Mouse (Mus musculus) CH12.LX (cell line): ENCODE data around the gene Rbms2. TPM values are rescaled to one million over a fixed set of nuclear protein-coding genes. Genes with fewer than 3 reads are reported as not detected.

Source experiments
- DNase-seq: peaks from one replicate; pipeline ENCODE4 v3.0.0-alpha.2; 2013; ENCODE audit errors: extremely low read depth
- H3K27ac ChIP-seq: 2 replicates; pipeline ENCODE4 v1.5.1; 2012; ENCODE audit warnings: low read depth, mild to moderate bottlenecking, control low read depth, moderate library complexity; ENCODE audit not compliant: insufficient read depth
- H3K27me3 ChIP-seq: replicated peaks from 2 replicates; pipeline ENCODE3; 2012; ENCODE audit warnings: inconsistent platforms
- H3K36me3 ChIP-seq, 2 experiments: replicated peaks in 1 of 2; 2 replicates each; pipeline versions ENCODE3 to v1.6.1; 2012; ENCODE audit warnings: inconsistent platforms in 1 of 2, low read length in 1 of 2, mild to moderate bottlenecking in 1 of 2, mixed read lengths in 1 of 2, moderate library complexity in 1 of 2; ENCODE audit not compliant: control insufficient read depth in 1 of 2, insufficient read depth in 1 of 2
- H3K4me1 ChIP-seq, 2 experiments: 2 replicates each; pipeline ENCODE4 v1.6.1; 2012; ENCODE audit warnings: inconsistent platforms in 1 of 2, moderate library complexity in 1 of 2; ENCODE audit not compliant: insufficient read depth in 2 of 2, control insufficient read depth in 1 of 2
- H3K4me2 ChIP-seq: 2 replicates; pipeline ENCODE4 v1.6.1; 2012; ENCODE audit warnings: low read depth, mild to moderate bottlenecking, control low read depth; ENCODE audit not compliant: poor library complexity, insufficient read depth, severe bottlenecking
- H3K4me3 ChIP-seq, 3 experiments: fragments of 150-350 bp in 1 of 3; sonication (generic) in 1 of 3; replicated peaks in 1 of 3; 2 replicates each; pipeline versions ENCODE3 to v1.5.1; 2011 to 2012; ENCODE audit warnings: low read depth in 2 of 3, low read length in 2 of 3, mild to moderate bottlenecking in 2 of 3, moderate library complexity in 2 of 3, control low read depth in 1 of 3, improper control_type of control experiment in 1 of 3, inconsistent platforms in 1 of 3, mixed read lengths in 1 of 3; ENCODE audit not compliant: poor library complexity in 1 of 3
- H3K79me2 ChIP-seq: replicated peaks from 2 replicates; pipeline ENCODE4 v1.6.1; 2012; ENCODE audit warnings: mild to moderate bottlenecking, moderate library complexity; ENCODE audit not compliant: control insufficient read depth, poor library complexity, insufficient read depth, severe bottlenecking; ENCODE audit errors: extremely low read depth
- H3K9ac ChIP-seq: 2 replicates; pipeline ENCODE4 v1.6.1; 2012; ENCODE audit warnings: low read depth, mild to moderate bottlenecking, control low read depth, moderate library complexity; ENCODE audit not compliant: insufficient read depth
- H3K9me3 ChIP-seq: replicated peaks from 2 replicates; pipeline ENCODE3; 2012; ENCODE audit warnings: low read length, inconsistent platforms, mixed read lengths
- BHLHE40 ChIP-seq: IDR thresholded peaks from 2 replicates; pipeline ENCODE4 v1.6.1; 2011; ENCODE audit warnings: mild to moderate bottlenecking, low read depth, low read length, improper control_type of control experiment
- CHD1 ChIP-seq: IDR thresholded peaks from 2 replicates; pipeline ENCODE4 v1.6.1; 2012; ENCODE audit warnings: low read depth, low read length, improper control_type of control experiment, inconsistent platforms
- CHD2 ChIP-seq: IDR thresholded peaks from 2 replicates; pipeline ENCODE4 v1.6.1; 2011; ENCODE audit warnings: low read length, improper control_type of control experiment
- CTCF ChIP-seq, 2 experiments: IDR thresholded peaks in 1 of 2; conservative IDR thresholded peaks in 1 of 2; 2 replicates each; pipeline ENCODE4 v1.5.1; 2011 to 2012; ENCODE audit warnings: low read depth in 2 of 2, low read length in 2 of 2, improper control_type of control experiment in 1 of 2, inconsistent platforms in 1 of 2, mild to moderate bottlenecking in 1 of 2, moderate library complexity in 1 of 2
- ELF1 ChIP-seq: IDR thresholded peaks from 2 replicates; pipeline ENCODE4 v1.6.1; 2014; ENCODE audit warnings: low read depth, mild to moderate bottlenecking, inconsistent platforms, low read length, improper control_type of control experiment
- ETS1 ChIP-seq: conservative IDR thresholded peaks from 2 replicates; pipeline ENCODE4 v1.6.1; 2012; ENCODE audit warnings: low read depth, mild to moderate bottlenecking, inconsistent platforms, low read length, improper control_type of control experiment, moderate library complexity
- IRF4 ChIP-seq: IDR thresholded peaks from 2 replicates; pipeline ENCODE4 v1.6.1; 2014; ENCODE audit warnings: low read depth, mild to moderate bottlenecking, inconsistent platforms, low read length, improper control_type of control experiment
- JUND ChIP-seq: conservative IDR thresholded peaks from 2 replicates; pipeline ENCODE4 v1.6.1; 2011; ENCODE audit warnings: low read depth, low read length, improper control_type of control experiment
- MAFK ChIP-seq: IDR thresholded peaks from 2 replicates; pipeline ENCODE4 v1.6.1; 2011; ENCODE audit warnings: low read length, improper control_type of control experiment; ENCODE audit not compliant: insufficient replicate concordance
- MAX ChIP-seq: IDR thresholded peaks from 2 replicates; pipeline ENCODE4 v1.6.1; 2011; ENCODE audit warnings: low read length, improper control_type of control experiment
- MXI1 ChIP-seq: IDR thresholded peaks from 2 replicates; pipeline ENCODE4 v1.6.1; 2011; ENCODE audit warnings: mild to moderate bottlenecking, low read depth, low read length, improper control_type of control experiment
- MYC ChIP-seq: IDR thresholded peaks from 2 replicates; pipeline ENCODE4 v1.6.1; 2011; ENCODE audit warnings: low read depth, mild to moderate bottlenecking, improper control_type of control experiment, low read length
- PAX5 ChIP-seq: IDR thresholded peaks from 2 replicates; pipeline ENCODE4 v1.6.1; 2012; ENCODE audit warnings: low read length, inconsistent platforms, mixed read lengths
- POLR2A ChIP-seq: IDR thresholded peaks from 2 replicates; pipeline ENCODE4 v1.6.1; 2011; ENCODE audit warnings: low read depth, mild to moderate bottlenecking, improper control_type of control experiment, low read length
- RAD21 ChIP-seq: IDR thresholded peaks from 2 replicates; pipeline ENCODE4 v1.6.1; 2011; ENCODE audit warnings: low read depth, mild to moderate bottlenecking, low read length, improper control_type of control experiment, moderate library complexity
- SMC3 ChIP-seq: IDR thresholded peaks from 2 replicates; pipeline ENCODE4 v1.6.1; 2011; ENCODE audit warnings: low read depth, low read length, improper control_type of control experiment
- TBP ChIP-seq: conservative IDR thresholded peaks from 2 replicates; pipeline ENCODE4 v1.6.1; 2011; ENCODE audit warnings: low read depth, low read length, improper control_type of control experiment
- ZC3H11A ChIP-seq: IDR thresholded peaks from 2 replicates; pipeline ENCODE4 v1.6.1; 2012; ENCODE audit warnings: low read depth, mild to moderate bottlenecking, inconsistent platforms, low read length, improper control_type of control experiment
- ZNF384 ChIP-seq: IDR thresholded peaks from 2 replicates; pipeline ENCODE4 v1.6.1; 2012; ENCODE audit warnings: low read depth, low read length, improper control_type of control experiment, inconsistent platforms
- dilution Hi-C: fragments of 300-500 bp; cut with MboI; formaldehyde crosslinking; loops from 2 replicates; pipeline ENCODE4 v1.14.3; 2020; ENCODE audit warnings: low sequenced_read_pairs; ENCODE audit not compliant: extremely low pct_unique_long_range_greater_than_20kb, extremely low pct_ligation_motif_present
- in situ Hi-C: fragments of 300-500 bp; cut with MboI; formaldehyde crosslinking; loops from 3 replicates; pipeline ENCODE4 v1.14.3; 2019; ENCODE audit warnings: low sequenced_read_pairs, low pct_ligation_motif_present, low pct_unique_long_range_greater_than_20kb, mixed read lengths
- polyA plus RNA-seq: library from polyadenylated mRNA; unstranded; fragments of >175 nt; gene quantifications from 2 replicates; pipeline ENCODE4 v1.2.1, GENCODE M21; 2012; ENCODE audit warnings: low read depth; ENCODE audit not compliant: insufficient read length
- total RNA-seq, 2 experiments: library from RNA; depleted of rRNA; stranded (reverse); fragments of 300-350 nt in 1 of 2; fragments of >200 nt in 1 of 2; gene quantifications; 2 replicates each; pipeline ENCODE4 v1.2.3; 2012 to 2014

Rbms2 gene
- total and polyA plus RNA-seq, 3 experiments: 9.1 to 36.6 (median 9.8) TPM

DNA sequence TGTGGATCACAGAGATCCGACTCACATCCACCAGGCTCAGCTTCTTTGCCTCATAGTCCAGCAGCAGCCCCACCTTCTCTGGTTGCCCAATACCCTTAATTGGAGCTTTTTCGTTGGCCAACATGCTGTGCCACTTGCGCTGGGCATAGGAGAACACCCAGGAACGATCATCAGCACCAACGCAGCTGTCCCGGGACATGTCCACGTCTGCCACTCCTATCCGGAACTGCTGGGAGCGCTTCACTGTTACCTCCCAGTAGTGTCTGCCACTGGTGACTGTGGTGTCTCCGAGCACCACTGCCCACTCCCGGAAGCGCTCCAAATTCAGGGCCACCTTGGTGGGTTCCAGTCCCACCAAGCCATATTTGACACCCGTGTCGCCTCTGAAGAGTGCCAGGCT, 30.9 kb upstream of the Rbms2 start:
- Histone ChIP-seq H3K36me3 (peaks cover 3 to 29% of the 10 kb centered on the region in 2 experiments), H3K27me3 (no peaks in the 10 kb centered on the region), H3K4me1 (peaks cover 9 to 46% of the 10 kb centered on the region in 2 experiments), H3K9me3 (no peaks in the 10 kb centered on the region), H3K9ac (peak overlapping the region; percentile 86), H3K79me2 (peaks cover 16% of the 10 kb centered on the region), H3K4me3 (peak overlapping the region; percentile 80 to 96 (median 82)), H3K4me2 (peak overlapping the region; percentile 24), H3K27ac (no peak overlapping the region)
- dilution Hi-C loops: no loop called here
- in situ Hi-C loops: no loop called here
- TF ChIP-seq CHD2 (no peak), MYC (no peak), ZC3H11A (no peak), ZNF384 (no peak), BHLHE40 (no peak), ELF1 (peak; percentile 65), CHD1 (no peak)
- DNase-seq: no peak

DNA sequence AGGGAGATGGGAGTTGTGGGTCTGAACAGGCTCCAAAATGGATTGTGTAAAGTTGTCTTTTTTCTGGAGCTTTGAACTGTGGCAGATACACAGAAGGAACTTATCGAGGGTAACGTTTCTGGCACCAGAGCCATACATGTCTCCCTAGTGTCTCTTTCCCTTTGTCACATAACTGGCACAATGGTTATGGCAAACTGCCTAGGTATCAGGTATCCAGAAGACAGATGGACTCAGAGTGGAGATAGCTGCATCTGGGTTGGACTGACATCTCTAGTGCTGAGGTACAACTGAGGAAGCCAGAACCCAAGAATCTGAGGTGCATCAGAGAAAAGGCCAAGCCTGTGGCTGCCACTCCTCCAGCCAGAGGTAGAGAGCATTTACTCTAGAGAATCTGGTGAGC, 30.0 kb upstream of the Rbms2 start:
- Histone ChIP-seq H3K9me3 (no peaks in the 10 kb centered on the region), H3K4me1 (peaks cover 9 to 48% of the 10 kb centered on the region in 2 experiments), H3K36me3 (peaks cover 3 to 29% of the 10 kb centered on the region in 2 experiments), H3K27ac (no peak overlapping the region), H3K79me2 (peaks cover 16% of the 10 kb centered on the region), H3K4me2 (peak overlapping the region; percentile 24), H3K9ac (peak overlapping the region; percentile 86), H3K4me3 (peak overlapping the region in 2 of 3 experiments; percentile 82 to 96), H3K27me3 (no peaks in the 10 kb centered on the region)
- no peak for TF ChIP-seq PAX5
- TF ChIP-seq MAFK: no peak
- no peak for TF ChIP-seq SMC3
- TF ChIP-seq MXI1: no peak
- TF ChIP-seq ETS1: no peak
- no peak for TF ChIP-seq CTCF (conservative IDR thresholded peaks at IDR 0.05 in 1 of 2, IDR thresholded peaks at IDR 0.05 in 1 of 2; ENCODE audit: low read depth in 2 of 2, low read length in 2 of 2)
- no peak for TF ChIP-seq RAD21
- no peak for TF ChIP-seq POLR2A
- TF ChIP-seq IRF4: no peak
- TF ChIP-seq TBP: no peak
- no peak for TF ChIP-seq MAX
- no peak for TF ChIP-seq JUND
- in situ Hi-C loops: no loop called here
- DNase-seq: no peak
- dilution Hi-C loops: no loop called here
